Mouse (Mus musculus) urinary bladder, postnatal 36 days (tissue): ENCODE results near the gene Dll1.

Source experiments
- DNase-seq, 2 experiments: peaks; one replicate each; pipeline ENCODE4 v3.0.0; 2022; ENCODE audit warnings: low spot score in 2 of 2, mixed read lengths in 1 of 2

Dll1 gene

DNA sequence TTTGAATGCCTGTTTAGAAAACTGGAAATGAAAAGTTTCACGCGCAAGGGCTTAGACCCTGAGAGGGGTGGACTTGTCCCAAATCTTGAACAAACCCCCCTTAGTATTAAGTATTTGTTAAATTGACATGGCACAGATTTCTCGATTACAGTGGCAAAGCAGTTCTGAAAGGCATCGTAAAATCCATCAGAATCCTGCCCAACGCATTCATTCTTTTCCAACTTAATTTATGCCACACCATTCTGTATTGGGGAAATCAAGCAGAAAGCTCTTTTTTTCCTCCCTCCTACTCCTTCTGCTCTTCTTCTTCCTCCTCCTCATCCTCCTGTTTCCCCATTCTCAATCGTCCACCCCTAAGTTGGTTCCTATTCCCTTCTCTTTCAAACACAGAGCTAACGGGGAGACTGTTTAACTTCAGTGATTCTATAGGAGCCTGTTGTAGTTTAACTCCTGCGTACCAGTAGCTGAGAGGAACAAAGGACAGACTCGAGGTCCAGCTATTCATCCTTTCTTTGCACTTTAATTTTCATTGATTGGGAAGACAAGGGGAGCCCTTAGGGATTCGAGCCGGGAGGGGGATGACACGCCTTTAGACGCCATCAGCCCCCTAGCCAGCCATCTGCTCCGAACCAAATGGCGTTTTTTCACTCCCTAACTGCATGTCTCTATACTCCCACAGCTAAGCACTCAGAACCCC lies 1.9 kb upstream of the Dll1 start:
- no peak for DNase-seq

GRCm38 (mm10) chr17:15377901-15378300 lies 1.2 kb upstream of the Dll1 start:
- no peak for DNase-seq

DNA sequence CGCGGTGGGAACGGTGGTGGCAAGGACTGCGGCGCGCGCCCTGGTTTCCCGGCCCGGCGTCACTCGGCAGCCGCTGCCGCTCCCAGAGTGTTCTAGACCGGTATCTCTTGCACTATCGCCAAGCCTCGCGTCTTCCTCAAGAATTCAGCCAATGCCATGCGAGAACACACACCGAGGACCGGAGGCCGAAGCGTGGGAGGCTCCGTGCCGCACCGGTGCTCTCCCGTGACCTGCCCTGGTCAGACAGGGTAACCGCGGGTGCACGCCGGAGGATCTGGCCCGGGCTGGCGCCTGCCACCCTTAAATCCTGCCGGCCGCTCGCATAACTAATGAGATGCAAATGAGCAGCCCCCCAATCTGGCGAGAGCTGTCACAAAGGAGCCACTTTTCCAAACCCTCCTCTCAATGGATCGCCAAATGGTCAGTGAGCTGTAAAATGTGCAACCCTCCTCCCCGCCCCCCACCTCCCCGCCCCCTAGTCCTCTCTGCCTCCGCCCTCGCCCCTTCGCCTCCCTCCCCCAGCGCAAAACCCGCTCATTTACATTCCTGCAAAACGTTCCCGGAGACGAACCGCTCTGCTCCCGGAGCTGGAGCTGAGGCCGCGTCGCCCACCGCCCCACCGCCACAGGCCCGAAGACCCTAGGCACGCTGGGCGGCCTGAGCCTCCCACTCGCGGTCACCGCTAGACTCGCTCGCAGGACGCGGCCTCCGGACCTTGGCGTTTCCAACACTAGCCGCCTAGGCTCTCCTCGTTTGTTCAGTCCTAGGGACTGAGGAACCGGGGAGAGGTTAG lies 775 bp downstream of the Dll1 start:
- DNase-seq, result peak; percentile 63 to 70

GRCm38 (mm10) chr17:15375224-15375623 lies 1.4 kb downstream of the Dll1 start:
- no peak for DNase-seq

DNA sequence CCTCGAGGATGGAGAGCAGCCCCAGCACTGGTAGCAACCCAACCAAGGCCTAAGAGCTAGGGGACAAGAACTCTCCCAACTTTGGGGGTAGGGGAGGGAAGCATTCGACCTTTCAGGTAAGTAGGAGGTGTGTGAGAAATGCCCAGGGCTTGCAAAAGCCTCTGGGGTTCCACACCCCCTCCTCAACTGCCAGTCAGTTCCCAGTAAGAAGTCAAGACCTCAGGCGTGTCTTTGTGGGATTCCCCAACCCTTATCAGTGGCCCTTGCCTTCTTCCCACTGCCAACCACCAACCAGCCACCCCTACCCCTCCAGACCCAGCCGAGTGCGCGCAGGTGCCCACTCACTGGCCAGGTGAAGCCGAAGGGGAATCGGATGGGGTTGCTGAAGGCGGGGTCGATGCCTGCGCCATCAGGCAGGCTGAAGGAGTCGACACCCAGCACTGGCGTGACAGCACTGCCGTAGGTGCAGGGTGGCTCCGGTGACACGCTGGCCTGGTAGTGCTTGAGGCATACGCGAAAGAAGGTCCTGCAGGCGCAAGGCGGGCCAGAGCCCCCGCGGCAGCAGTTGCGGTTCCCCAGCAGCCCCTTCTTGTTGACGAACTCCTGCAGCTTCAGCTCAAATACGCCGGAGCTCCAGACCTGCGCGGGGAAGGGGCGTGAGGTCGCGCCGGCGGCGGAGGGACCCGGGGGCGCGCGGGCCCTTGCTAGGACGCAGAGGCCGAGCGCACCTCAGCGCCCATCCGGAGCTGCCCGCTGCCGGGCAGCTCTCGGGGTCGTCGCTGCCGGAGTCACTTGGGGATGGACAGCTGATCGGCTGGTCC lies 2.1 kb downstream of the Dll1 start:
- no peak for DNase-seq

DNA sequence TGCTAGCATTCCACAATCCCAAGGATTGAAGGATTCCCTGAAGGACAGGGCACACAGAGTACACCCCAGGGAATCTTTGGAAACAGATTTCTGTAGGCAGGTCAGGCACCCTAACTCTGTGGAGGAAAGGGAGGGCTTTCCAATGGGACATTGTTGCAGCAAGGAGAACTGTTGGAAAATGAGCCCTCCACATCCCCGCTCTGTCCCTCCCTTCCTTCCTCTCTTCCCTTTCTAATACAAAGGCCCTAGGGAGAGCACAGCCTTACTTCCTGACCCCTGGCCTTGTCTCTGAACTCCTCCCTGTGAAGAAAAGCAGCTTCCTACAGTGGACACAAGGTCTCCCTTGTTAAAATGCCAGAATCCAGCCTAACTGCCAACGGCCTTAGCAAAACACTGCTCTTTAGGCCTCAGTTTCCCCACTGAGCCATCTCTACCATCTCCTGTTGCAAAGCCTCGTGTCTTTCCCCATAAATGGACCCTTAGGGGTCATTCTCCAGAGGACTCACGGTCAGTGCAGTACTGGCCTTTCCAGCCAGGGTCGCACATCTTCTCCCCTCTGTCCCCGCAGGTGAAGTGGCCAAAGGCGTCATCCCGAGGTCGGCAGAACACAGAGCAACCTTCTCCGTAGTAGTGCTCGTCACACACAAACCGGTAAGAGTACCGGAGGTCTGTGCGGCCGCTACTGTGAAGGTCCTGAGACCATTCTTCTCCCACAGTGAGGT lies 3.6 kb downstream of the Dll1 start:
- DNase-seq, result no peak

GRCm38 (mm10) chr17:15371967-15372835 lies 4.5 kb downstream of the Dll1 start:
- no peak for DNase-seq

DNA sequence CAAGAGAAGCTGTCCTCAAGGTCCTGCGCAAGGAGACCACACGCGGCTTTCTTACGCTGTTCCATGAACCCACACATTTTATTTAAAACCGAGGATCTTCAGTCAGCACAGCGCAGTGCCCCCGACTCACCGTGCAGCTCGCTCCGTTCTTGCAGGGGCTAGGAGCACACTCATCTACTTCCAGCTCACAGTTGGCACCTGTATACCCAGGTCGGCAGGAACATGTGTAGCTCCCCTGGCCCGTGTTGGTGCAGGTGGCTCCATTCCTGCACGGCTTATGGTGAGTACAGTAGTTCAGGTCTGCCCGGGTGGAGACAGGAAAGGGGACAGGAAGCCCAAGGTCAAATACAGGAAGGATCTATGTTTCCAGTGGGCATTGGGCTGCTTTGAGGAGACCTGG lies 6.3 kb downstream of the Dll1 start:
- no peak for DNase-seq

DNA sequence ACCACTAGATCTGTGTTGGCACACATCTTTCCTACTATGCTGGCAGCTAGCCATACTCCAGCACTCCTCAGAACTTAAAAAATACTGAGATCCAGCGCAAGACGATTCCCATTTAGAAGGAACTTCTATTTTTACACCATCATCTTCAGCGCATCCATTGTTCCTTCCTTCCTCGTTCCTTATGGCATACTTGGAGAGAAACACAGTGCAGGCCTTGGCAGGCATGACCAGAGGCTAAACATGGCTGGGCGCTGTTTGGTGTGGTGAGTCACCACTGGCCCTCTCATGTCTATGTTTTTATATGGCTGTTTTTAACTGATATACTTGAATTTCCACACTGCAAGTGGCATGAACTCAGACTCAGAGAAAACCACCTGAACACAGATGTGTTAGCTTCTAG lies 11.0 kb downstream of the Dll1 start:
- DNase-seq, result peak; percentile 48 to 62

- no peak for DNase-seq
Measured at GRCm38 (mm10) chr17:15363656-15364055, 13.0 kb downstream of the Dll1 start.

- DNase-seq, result no peak
Measured at GRCm38 (mm10) chr17:15357071-15357470, 19.6 kb downstream of the Dll1 start.

- DNase-seq, result peak; percentile 23 to 37
Measured at GRCm38 (mm10) chr17:15356526-15356925, 20.1 kb downstream of the Dll1 start.

DNA sequence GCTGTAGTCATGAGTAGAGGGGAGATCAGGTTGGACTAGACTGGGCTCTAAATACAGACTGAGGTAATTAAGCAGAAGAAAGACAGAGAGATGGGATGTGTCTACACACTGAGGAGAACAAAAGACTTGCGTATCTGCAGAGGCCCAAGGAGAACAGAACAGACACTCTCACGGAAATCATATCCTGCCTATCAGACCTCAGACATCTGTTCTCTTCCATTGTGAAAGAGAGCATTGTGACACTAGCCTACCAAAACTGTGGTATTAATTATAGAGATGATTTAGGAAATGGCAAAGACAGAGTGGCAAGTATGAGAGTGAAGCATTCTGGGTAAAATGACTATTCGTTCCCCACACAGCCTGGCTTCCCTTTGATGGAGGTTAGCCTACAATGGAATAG lies 21.6 kb downstream of the Dll1 start:
- no peak for DNase-seq

GRCm38 (mm10) chr17:15354006-15354405 lies 22.7 kb downstream of the Dll1 start:
- no peak for DNase-seq

DNA sequence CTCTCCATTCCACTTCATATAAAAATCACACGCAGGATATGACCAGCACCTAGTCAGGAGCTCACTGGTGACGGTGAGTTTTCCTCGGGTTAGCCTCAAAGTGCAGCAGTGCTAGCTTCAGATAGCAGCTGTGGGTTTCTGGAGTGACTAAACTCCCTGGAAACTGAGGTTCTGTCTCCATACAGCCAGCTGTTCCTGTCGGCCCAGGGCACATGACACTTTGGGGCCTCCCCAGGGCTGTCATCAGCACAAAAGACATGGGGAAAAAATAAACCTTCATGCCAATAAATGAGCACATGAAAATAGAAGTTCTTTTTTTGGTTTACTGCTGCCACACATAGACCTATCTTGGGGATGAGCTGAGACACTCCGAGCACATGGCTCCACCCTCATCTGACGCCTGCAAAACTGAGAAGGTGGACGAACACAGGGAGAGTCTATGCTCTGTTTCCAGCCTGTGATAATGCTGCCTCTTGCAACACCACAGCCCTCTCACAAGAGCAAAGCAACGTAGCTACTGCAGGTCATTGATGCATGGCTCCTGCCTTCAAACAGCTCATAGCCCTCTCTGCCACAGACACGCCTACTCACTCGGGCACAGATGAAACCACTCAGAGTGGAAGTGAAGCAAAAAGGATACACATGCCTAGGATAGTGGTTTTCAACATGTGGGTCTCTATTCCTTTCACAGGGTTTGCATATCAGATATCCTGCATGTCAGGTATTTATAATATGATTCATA lies 23.6 kb downstream of the Dll1 start:
- no peak for DNase-seq

DNA sequence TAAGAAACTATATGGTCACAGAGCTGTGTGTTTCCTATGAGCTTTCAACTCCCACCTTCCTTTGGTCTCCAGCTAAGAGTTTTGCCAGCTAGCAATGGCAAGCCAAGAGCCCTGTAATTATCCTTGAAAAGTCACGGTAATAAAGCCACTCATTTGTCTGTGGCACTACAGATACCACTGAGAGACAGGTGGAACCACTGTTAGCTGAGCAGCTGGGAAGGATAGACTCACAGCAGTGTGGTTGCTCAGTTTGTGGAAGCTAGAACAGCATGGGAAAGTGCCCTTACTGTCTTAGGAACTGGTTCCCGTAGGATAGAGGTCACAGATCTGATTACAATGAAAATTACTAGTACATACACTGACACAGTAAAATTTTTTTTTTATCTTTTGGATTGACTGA lies 26.5 kb downstream of the Dll1 start:
- no peak for DNase-seq

- DNase-seq, result no peak
Measured at GRCm38 (mm10) chr17:15343071-15343822, 33.4 kb downstream of the Dll1 start.

GRCm38 (mm10) chr17:15337906-15338305 lies 38.8 kb downstream of the Dll1 start:
- DNase-seq, result no peak

- no peak for DNase-seq
Measured at GRCm38 (mm10) chr17:15329740-15330318, 46.8 kb downstream of the Dll1 start.
